Mouse (Mus musculus): Measurements from ENCODE around the gene Trim10.
"Not testable (repeated sequence)": the region's sequence is repeated elsewhere in the genome, so short reads cannot be mapped to it uniquely, and the experiment has no call there.

Gene Trim10

DNA sequence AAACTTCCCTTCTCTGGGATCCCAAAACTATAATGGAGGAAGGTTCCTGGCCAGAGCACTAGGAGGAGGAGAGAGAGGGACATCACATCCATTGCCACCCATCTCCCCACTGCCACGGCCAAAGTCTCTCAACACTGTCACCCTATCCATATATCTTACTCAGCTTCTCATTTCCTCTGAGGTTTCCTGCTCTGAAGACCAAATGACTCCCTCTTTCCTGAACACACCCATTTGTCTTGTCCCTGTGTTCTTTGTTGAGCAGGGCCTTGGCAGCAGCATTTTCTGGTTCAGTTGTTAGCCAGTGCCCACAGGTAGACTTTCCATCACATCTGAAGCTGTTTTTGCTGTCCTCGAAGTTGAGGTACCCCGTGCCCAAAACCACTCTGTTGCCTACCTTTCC, 11.2 kb upstream of the Trim10 start:
- no peak for DNase-seq (ENCODE audit: low spot score in 2 of 2)

DNA sequence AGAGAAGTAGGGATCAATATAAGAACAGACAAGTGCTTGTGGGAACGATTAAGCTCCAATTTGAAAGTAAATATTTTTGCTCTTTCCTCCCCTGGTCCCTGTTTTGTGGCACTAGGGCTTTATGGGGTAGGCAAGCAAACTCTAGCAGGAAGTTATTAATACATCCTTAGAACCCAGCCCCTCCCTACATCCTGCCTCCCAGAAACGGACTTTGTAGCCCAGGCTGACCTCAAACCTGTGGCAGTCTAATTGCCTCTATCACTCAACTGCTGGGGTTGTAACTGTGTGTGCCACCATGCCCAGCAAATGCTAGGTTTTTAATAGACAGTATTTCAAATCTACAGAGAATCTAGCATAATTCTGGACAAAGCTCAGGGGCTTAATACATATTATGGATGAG, 7.7 kb upstream of the Trim10 start:
- no peak for DNase-seq (ENCODE audit: low spot score in 2 of 2)

DNA sequence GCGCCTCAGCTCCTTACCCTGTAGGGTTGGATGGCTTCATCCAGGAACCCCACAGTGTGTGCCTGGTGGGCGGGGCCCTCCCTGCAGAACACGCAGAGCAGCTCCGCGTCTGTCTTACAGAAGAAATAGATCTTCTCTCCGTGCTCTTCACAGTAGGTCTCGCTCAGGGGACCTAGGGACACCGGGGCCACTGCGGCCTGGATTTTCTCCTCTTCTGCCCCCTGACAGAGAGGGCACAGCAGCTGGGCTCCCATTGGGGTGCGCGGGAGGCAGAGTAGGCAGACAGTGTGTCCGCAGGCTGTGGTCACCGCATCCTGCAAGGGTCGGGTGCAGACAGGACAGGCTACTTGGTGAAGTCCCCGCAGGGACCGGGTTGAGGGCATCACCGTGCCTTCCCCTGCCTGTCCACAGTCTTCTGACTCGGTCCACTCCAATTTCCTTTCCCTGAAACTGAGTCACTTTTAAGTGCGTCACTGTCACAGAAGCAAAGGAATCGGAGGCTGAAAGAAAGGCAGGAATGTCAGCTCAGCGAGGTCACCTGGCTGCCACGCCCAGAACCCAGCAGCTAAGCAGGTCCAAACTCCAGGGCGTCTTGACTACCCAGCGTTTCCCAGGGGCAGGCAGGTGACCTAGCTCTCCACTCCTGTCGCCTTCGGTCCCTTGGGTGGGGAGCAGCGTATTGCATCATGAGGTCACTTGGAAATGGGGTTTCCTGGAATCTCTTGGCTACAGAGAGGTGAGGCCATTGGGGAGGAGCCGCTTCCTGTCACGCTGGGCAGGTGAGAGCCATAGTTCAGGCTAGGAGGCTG, 2.5 kb upstream of the Trim10 start, which contains the start of gene Trim15:
Gene Trim15 (minus strand): TSS at position 492 of the 809 bp plus-strand sequence.
- no peak for DNase-seq (ENCODE audit: low spot score in 2 of 2)

DNA sequence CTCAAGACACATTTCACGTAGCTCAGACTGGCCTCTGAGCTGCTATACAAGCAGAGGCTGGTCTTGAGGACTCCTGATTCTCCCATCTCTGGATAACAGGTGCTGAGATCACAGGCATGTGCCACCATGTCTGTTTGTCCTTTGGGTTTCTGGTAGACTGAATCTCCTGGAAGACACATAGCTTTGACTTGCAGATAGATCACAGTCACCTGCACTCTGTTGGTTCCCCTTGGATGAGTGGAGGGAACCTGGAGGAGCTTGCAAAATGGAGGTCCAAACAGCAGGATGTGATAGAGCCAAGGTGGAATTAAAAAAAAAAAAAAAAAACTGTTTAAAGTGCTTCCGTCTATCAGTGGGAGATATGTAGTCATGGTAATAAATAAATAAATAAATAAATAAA, 538 bp upstream of the Trim10 start:
- DNase-seq (ENCODE audit: low spot score in 2 of 2) = no peak

DNA sequence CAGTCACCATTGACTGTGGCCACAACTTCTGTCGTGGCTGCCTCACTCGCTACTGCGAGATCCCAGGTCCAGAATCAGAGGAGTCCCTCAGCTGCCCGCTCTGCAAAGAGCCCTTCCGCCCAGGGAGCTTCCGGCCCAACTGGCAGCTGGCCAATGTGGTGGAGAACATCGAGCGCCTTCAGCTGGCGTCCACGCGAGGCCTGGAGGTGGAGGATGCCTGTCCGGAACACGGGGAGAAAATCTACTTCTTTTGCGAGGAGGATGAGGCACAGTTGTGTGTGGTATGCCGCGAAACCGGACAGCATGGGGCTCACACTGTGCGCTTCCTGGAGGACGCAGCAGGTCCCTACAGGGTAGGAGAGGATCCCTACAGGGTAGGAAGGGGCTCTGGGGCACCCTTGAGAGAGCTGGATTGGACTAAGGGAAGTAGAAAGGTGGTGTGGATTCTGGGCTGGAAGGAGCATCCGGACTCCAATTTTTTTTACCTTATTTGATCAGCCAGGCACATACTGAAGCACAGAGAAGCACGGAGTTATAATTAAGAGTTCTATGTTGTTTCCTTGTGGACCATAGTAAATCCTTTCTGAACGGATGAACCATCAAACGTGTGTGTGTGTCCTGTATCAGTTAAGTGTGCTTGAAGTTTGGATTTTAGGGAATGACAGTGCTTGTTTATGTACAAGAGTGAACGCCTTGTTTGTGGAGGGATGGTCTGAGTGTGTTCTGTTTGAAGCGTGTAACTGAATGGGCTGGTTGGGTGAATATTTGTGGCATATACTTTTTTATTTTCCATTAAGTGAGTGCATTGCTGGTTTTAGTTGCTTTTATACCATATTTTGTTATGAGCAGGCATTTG, 809 bp downstream of the Trim10 start:
- DNase-seq (ENCODE audit: low spot score in 2 of 2) = peak in 1 of 2 experiments; percentile 40

DNA sequence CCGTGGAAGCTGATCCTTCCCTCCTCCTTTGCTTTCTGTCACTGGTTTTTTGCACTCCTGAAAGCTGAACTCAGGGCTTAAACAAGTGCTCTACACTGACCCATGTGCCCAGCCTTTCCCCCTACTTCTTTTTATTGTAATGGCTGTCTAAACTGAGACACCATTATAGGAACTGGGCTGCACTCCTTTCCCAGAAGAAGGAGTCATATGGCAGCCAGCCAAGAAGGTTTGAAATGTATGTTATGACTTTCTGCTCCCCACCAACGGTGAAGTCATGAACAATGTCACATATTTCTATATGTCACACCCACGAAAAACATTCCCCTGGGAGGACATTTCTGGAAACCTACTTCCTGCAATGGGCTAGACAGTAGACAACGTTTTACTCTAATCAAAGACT, 5.3 kb downstream of the Trim10 start:
- DNase-seq (ENCODE audit: low spot score in 2 of 2) = no peak

DNA sequence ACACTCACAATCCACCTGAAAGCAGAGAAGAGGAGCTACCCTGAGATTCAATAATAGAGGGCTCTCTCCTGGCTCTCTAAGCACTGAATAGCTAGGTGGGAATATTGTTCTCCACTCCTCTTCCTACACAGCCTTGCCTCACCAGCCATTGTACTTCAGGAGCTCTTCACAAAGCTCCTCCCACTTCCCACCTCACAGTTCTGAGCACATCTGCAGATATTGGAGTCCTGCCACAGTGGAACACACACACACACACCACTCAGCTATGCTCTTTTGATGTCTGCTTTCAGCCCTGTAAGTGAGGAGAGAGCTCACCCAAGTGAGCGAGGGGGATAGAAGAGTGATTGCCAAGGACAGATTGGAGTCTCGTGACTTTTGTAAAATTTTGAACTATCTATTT, 14.0 kb downstream of the Trim10 start:
- no peak for DNase-seq (ENCODE audit: low spot score in 2 of 2)

DNA sequence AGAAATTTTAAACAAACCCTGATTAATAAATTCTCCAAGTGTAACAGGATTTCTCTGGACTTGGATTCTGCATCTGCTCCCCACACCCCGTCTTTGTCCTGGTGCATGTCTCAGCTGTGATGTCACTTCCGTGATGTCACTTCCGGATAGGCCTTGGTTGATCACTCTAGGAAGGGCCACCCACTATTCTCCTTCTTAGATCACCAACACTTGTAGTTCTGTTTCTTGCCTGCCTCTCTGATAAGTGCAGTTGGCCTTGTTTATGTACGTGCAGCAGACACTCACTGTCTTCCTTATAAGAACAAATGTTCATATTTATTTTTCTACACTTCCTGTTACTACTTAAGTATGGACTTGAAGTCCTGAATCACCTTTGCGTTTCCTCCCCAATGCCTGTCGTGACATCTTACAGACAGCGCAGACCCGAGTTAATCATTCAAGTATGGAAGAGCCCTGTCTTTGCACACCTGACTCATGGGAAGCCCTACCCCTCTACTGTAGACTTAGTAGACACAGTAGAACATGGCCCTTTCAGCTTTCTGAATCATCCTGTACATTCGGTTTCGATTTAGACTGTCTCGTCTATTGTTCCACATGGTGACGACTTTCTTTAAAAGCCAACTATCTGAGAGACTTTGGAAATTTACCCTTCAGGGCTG, 15.9 kb downstream of the Trim10 start:
- no peak for DNase-seq (ENCODE audit: low spot score in 2 of 2)

DNA sequence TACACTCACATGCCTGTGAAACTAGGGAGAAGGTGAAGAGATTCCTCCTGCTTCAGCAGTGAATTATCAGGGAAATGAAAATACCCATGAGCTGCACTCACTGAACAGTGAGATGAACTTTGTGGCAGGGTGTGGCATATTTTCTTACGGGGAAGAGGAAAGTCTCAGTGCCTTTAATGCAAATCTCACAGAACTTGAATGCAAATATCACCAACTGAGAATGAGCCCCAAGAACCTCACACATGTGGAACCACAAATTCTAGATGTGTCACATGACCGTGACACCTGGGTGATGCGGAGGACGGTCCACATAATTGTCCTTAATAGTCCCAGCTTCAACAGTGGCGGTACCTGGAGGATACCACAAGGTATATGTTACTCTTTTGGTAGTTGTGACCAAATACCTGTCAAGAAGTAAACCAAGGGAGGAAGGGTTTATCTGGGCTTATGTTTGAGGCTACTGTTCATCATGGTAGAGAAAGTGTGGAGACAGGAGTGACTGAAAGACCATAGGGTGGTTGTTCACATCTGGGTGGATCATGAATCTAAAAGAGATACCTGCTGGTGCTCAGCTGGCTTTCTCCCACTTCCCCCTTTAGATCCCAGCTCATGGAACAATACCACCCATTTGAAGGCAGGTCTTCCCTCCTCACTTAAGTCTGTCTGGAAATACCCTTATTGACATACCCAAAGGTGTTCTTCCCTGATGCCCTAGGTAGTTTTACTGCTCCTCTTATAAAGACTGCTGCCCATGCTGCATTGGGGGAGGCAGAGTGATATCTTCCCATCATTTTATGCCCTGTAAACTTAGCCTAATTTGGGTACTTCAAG, 20.9 kb downstream of the Trim10 start, which contains the start of gene Trim40:
Gene Trim40 (minus strand): TSS at position 51 of the 831 bp plus-strand sequence.
- no peak for DNase-seq (ENCODE audit: low spot score in 2 of 2)

DNA sequence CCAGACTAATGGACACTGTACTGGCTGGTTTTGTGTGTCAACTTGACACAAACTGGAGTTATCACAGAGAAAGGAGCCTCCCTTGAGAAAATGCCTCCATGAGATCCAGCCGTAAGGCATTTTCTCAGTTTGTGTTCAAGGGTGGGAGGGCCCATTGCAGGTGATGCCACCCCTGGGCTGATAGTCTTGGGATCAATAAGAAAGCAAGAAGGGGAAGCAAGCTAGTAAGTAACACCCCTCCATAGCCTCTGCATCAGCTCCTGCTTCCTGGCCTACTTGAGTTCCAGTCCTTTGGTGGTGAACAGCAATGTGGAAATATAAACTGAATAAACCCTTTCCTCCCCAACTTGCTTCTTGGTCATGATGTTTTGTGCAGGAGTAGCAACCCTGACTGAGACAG, 22.1 kb downstream of the Trim10 start:
- DNase-seq (ENCODE audit: low spot score in 2 of 2) = not testable (repeated sequence)

DNA sequence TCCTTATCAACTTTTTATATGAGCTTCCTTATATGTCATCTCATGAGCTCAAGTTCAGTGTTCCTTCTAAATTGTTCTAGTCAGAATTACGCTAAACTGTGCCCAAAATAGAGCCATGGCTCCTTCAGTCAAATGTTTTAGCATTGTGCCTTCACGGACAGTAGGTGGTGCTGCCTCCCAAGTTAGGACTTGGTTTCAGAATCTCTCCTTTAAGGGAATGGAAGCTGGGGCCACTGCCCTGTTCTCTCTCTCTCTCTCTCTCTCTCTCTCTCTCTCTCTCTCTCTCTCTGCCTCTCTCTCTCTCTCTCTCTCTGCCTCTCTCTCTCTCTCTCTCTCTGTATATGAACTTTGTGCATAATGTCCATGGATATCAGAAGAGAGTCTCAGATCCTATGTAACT, 23.0 kb downstream of the Trim10 start:
- no peak for DNase-seq (ENCODE audit: low spot score in 2 of 2)

DNA sequence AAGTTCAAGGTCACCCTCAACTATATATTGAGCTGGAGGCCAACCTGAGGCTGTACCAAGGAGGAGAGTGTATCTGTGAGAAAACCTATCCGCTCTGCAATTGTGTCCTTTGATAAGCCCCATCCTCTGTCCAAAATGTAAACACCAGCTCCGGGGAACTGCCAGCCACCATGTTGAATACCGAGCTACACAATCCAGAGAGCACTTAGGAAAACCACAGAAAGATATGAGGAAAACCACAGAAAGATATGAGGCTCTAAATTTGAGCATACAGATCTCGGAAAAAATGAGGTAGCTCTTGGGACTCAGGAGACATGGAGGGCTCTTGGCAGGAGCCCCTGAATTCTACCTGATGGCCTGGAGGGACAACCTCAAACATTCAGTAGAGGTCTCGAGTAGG, 24.0 kb downstream of the Trim10 start:
- no peak for DNase-seq (ENCODE audit: low spot score in 2 of 2)

DNA sequence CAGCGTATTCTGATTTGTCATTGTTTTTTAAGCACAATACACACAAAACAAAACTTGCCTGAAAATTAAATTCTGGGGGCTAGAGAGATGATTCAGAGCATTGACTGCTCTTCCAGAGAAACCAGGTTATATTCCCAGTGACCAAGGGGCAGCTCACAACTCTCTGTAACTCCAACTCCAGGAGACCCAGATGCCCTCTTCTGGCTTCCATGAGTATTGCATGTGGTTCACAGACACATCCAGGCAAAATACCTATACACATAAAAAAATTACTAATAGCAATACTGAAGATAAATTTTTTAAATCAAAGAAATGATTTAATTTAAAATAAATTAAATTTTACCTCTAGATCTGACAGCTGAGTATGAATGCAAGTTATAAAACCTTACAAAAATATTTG, 27.2 kb downstream of the Trim10 start:
- no peak for DNase-seq (ENCODE audit: low spot score in 2 of 2)

DNA sequence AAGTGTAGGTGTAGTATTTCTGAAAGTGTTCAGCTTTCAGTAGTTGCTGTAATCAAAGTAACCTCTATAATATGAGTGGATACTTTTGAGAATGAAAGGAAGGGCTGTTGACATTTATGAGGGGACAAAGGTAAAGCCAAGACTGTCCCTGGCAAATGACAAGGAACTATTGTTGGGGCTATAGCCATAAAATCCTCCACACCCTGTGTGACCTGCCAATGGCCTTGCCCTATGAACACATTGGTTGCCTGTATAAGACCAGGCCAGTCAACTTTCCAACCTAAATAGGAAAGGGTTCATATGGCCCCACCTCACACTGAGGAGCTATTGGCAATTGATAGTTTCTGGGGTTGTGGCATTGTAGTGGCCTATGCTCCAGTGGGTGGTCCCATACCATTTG, 27.7 kb downstream of the Trim10 start:
- no peak for DNase-seq (ENCODE audit: low spot score in 2 of 2)

DNA sequence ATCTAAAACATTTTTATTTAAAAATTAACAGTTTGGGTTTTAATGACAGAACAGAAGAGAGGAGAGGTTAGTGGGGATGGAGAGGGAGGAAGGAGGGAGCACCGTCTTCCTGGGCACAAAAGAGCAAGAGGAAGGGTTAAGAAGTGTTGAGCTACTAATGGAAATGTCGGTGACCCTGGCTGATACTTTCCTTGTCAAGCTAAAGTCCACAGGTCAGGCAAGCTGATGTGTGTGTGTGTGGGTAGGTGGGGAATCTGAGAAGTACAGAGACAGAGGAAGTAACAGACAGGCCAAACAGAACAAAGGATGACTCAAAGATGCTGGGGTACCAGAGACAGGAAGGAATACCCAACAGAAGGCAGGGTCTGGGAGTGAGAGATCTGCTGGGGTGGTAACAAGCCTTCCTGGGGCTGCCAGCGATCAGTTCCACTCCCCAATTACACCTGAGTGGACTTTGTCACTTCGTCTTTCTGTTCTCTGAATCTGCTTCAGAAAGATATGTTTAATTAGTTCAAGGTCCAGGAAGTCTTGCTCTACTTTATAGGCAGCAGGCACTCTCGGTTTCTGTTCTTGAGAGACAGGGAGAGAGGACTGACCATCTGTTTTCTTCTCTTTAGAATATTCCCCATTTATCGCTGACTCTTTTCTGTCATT, 28.3 kb downstream of the Trim10 start, which contains the start of gene Trim31:
Gene Trim31 (plus strand): TSS at position 567 of the 654 bp plus-strand sequence.
- no peak for DNase-seq (ENCODE audit: low spot score in 2 of 2)

DNA sequence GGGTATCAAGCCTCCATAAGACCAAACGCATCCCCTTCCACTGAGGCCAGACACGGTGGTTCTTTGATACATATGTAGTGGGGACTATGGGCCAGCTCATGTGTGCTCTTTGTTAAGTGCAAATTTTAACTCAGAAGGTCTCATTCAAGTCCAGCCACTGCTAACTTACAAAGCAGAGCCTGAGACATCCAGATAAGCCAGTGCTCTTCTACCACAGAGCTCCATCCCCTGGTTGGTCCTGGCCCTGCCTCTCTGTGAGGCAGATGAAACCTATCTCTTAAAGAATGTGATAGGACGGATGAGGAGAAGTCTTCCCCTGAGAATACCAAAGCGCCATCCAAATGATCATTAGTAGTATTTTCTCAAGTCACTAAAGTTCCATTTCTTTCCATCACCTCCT, 30.0 kb downstream of the Trim10 start:
- DNase-seq (ENCODE audit: low spot score in 2 of 2) = no peak

DNA sequence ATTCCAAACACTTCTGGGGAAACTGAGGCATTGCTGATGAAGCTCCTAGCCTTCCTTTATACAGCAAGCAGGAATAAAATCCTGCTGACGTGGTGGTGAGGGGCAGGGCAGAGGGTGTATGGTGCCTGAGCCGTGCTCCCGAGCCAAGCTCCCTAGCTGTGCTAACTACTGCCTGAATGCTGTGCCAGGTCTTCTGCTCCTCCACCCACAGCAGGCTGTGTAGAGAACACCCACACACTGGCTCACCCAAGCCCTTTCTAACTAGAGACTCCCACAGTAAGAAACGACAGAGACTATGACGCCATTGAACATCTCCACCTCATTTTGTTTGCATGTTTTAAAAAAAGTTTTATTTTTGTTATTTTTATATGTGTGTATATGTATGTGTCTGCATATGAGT, 30.6 kb downstream of the Trim10 start:
- no peak for DNase-seq (ENCODE audit: low spot score in 2 of 2)

DNA sequence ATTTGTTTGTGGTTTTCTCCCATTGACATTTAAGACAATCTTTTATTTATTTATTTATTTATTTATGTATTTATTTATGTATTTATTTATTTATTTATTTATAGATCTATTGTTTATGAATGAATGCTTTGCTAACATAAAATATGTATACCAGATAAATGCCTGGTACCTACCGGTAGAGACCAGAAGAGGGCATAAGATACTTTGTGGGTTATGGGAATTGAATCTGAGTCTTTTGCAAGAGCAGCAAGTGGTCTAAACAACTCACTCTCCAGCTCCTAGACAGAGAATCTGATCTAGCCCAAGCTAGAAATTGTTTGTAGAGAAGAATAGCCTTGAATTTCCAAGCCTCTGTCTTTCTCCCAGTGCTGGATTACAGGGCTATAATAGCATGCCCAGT, 31.3 kb downstream of the Trim10 start:
- no peak for DNase-seq (ENCODE audit: low spot score in 2 of 2)

DNA sequence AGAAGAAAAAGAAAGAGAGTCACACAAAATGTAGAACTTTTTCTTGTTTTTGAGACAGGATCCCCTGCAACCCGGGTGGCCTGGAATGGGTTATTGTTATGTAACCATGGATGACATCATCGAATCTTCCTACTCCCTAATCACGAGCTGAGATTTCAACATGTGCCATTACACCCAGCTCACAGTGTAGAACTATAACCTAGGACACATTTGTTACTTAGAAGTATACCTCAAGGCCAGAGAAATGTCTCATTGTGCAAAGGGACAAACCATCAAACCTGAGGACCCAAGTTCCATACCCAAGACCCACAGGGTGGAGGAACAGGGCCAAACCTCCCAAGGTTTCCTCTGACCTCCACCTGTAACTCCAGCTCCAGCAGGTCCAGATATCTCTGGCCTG, 34.3 kb downstream of the Trim10 start:
- DNase-seq (ENCODE audit: low spot score in 2 of 2) = no peak

DNA sequence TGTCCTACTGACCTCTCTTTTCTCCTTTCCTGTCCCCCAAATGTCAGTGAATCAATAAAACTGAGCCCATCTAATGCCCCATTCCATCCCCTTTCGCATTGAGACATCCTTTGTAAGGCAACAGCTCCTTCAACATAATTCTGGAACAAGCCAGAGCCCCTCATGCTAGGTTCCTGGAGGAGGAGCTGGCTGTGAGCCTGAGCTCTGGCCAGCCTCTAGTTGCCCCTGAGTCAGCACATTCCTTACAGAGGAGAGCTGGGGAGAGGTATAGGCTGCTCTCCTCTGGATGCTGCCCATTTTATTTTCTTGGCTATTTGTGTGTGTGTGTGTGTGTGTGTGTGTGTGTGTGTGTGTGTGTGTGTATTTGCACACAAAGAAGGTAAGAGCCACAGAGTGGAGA, 38.9 kb downstream of the Trim10 start:
- DNase-seq (ENCODE audit: low spot score in 2 of 2) = no peak

DNA sequence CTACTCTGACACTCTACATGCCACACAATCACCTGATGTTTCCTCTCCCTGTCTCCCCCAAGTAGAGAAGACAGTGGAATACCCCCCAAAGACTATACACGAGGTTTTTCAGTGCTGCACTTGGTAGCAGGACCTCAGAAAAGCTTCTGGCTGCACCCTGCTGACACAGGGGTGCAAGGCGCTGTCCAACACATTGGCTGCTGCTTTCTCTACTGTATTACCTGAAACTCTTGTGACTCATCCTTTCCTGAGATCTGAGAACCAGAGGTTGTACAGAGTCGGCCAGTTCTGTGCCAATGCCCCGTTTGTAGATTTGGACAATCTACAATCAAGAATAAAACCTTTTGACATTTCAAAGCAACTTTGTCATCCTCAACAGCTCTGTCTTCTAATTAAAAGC, 40.4 kb downstream of the Trim10 start:
- DNase-seq (ENCODE audit: low spot score in 2 of 2) = no peak
